Mouse (Mus musculus) CH12F3 (cell line): ENCODE measurements around the gene Fcna.

Source experiments
- in situ Hi-C: fragments of 300-500 bp; cut with MboI; formaldehyde crosslinking; loops from 2 replicates; pipeline ENCODE4 v1.14.3; 2020; ENCODE audit warnings: low sequenced_read_pairs

Fcna gene

DNA sequence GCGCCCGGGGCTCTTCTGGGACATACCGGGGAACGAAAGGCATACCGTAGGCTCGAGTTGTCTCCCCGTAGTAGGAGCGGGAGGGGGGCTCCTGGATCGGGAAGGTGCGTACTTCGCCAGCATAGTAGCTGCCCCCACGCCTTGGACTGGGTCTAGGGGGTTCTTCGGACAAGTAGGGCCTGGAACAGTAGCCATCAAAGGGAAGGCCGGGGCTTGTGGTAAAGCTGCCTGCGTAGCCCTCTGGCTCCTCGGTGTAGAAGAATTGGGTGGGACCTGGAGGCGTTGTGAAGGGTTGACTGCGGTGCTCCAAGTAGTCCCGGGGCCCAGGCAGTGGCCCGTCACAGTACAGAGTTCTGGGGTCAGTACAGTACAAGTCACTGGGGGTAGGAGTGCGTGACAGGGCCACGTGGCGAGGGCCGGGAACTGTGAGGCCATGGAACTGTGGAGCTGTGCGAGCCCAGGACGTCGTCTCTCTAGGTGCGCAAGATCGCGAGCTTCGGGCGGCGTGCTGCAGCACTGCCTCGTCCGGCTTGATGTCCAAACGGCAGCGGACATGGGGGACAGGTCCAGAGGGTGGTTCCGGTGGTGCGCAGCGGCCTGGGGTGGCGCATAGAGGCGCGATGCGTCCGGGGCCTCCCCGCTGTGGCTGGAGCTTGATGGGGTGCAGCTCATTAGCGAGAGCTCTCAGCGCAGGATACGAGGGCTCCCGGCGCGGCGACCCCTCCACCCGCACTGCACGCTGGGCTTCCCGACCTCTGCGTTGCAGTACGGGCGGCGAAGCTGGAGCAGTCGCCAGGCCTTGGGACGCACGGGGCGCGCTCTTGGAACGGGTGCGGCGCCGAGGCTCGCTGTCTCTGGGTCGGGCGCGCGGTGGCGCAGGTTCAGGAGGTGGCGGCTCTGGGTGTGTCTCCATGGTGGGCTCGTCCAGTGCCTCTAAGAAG is 48.8 kb downstream of the Fcna start:
- in situ Hi-C loops: no loop called here

DNA sequence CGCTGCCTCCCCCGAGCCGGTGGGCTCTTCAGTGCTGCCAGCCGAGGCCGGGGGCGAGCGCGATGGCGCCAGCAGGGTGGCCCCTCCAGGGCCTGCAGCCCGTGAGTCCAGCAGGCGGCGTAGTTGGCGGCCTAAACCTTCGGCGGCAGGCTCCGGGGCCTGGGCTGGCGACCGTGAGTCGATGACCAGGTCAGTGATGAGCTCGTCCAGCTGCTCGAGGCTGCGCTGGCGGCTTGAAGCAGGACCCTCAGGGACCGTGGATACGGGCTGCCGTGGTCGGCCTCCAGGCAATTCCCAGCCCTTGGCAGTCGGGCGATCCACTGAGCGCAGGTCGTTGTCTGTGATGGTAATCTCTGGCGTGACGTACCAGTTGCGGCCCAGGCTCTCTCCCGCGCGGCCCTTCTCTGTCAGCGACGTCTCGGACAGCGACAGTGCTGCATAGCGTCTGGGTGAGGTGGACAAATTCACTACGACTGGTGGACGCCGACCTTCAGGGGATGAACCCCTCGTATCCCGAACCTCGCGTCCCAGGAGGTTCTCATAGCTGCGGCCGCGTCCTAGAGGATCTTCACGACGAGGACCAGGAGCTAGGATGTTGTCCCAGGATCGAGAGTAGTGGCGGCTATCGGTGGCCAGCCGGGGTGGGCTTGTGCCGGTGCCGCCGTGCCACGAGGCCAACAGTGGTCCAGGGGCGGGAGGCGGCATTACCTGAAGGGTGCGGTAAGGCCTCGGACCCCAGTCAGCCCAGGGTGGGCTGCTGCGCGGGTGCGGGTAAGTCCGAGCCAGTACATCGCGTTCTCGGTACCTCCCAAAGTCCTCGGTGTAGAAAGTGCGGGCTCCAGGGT is 49.7 kb downstream of the Fcna start:
- in situ Hi-C loops: no loop called here

DNA sequence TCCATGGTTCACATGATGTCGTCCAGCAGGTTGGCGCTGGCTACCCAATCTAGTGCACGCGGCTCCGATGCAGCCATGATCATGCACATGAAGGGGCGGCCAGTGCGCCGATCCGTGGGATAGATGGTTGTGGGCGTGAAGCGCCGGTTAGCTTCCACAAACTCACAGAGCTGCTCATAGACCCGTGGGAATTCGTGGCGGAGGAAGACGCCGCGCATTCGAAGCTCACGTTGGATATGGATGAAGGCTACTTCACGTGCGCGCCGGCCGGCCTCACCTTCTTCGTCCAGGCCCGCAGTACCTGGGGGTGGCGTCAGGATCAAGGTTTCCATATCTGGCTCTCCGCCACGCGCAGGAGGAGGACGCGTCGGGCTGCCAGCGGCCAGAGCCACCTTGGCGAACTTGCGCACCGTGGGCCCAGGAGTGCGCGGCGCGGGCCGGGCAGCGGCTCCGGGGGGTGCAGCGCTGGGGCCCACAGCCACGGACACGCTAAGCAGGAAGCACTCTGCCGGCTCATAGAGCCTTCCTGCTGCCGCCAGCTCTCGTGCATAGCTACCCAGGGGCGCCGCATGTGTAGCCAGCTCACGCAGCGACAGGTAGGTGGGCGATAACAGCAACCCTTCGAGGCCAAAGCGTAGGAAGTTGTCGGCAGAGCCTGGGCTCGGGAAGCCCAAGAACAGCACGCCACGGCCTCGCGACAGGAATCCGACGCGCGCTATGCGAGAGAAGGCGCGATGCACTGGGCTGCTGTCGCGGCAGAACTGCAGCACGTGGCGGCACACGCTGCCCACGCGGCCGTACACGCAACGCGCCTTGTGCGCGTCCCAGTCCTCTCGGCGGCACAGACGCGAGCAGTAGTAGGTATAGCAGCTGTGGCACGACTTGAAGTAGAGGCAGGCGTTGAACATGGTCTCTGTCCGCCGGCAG is 50.6 kb downstream of the Fcna start:
- in situ Hi-C loops: no loop called here

GRCm38 (mm10) chr2:25576028-25576850 is 51.6 kb downstream of the Fcna start:
- in situ Hi-C loops: no loop called here

- in situ Hi-C loops: no loop called here
Measured at GRCm38 (mm10) chr2:25575432-25576027, 52.3 kb downstream of the Fcna start.
